Mouse (Mus musculus): ENCODE measurements around the gene Rhbdf2. TPM values are rescaled to one million over a fixed set of nuclear protein-coding genes. Genes with fewer than 3 reads are reported as not detected.

Rhbdf2 gene
- polyA plus RNA-seq, 1 experiment = 4.4 TPM

DNA sequence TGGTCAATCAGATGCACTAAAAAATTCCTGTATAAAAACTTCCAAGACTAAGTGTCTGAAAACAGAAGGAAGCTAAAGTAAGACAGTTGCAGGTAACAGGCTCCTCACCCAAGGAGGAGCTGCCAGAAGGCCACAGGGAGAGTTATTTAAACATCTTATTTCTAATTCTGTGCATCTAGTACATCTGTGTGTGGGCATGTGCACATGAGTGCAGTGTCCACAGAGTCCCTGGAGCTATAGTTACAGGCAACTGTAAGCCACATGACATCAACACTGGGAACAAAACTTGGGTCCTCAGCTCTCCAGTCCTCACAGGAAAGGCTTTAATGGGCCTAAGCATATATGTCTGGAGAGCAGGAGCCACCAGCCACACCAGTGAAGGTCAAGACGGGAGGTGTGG, 74.6 kb downstream of the Rhbdf2 start:
- peaks cover 12% of the 10 kb centered on the region for H3K4me1 ChIP-seq (ENCODE audit: control insufficient read depth, insufficient read depth, insufficient read length, low read length)
- H3K27ac ChIP-seq (replicated peaks; ENCODE audit: low read depth, low read length) = no peak overlapping the region
- H3K4me3 ChIP-seq (ENCODE audit: insufficient read depth, low read depth, low read length) = no peak overlapping the region

DNA sequence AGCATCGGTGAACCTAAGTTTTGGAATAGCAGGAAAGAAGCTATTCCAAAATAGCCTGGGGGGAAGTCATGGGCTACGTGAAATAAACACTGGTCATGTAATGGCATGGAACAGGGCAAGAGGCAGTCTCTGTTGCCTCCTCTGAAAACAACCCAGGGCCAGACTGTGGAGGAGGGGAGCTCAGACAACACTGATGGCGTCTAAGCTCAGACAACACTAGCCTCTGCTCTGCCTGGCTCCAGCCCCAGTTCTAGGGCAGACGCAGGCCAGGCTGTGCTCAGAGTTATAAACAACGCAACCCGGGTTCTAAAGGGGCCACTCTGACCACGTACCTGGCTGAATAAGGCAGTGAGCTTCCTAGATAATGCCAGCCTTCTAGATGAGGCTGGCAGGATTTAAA, 76.1 kb downstream of the Rhbdf2 start:
- Histone ChIP-seq H3K27ac (replicated peaks; ENCODE audit: low read depth, low read length) (no peak overlapping the region), H3K4me3 (ENCODE audit: insufficient read depth, low read depth, low read length) (no peak overlapping the region), H3K4me1 (ENCODE audit: control insufficient read depth, insufficient read depth, insufficient read length, low read length) (peaks cover 12% of the 10 kb centered on the region)

DNA sequence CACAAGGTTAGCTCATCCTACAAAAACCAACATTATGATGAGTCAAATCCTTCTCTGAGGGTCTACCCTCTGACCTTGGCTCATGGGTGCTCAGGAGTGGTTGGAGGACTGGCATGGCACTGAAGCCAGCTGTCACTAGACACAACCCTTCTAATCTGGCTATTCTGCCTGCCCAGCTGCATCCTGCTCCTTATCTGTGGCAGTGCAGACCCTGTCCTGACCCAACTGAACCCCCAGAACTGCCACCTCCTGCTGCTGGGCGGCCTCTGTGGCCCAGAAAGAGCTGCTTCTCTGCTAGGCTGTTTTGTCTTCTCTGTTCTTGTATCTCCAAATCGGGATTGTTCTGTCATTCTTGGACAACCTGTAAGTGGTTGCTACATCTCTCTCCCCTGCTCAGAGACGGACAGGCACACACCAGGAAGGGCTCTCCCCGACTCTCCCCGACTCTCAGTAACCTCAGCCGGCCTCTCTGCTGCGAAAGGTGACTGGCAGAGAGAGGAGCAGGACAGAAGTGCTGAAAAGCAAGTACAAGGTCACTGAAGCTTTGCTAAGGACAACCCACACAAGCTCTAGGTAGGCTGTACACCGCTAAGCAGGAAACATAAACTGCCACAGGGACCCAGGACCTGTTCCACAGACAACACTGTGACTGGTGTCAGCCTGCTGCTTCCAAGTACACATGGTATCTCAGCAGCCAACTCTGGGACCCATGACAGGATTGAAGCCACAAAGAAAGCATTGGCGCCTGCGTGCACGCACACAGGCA, 77.4 kb downstream of the Rhbdf2 start:
- H3K4me3 ChIP-seq (ENCODE audit: insufficient read depth, low read depth, low read length) = no peak overlapping the region
- no peak overlapping the region for H3K27ac ChIP-seq (replicated peaks; ENCODE audit: low read depth, low read length)
- H3K4me1 ChIP-seq (ENCODE audit: control insufficient read depth, insufficient read depth, insufficient read length, low read length) = peaks cover 12% of the 10 kb centered on the region

DNA sequence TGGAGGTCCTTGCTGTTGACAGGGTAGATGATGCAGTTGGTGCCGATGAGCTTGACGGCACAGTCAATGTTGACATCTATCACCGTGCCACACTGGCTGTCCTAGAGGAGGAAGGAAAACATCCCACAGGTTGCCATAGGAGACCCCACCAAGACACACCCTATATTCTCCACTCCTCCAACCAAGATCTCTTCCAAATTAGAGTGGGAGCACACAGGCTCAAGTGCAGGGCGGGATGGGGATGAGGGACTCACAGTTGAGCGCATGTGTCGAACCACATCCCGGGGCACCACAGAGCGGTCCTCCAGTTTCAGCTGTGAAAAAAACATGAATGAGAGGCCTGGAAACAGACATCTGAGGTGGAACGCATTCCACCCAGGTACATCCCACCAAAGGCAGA, 78.0 kb downstream of the Rhbdf2 start:
- Histone ChIP-seq H3K4me3 (ENCODE audit: insufficient read depth, low read depth, low read length) (no peak overlapping the region), H3K27ac (replicated peaks; ENCODE audit: low read depth, low read length) (no peak overlapping the region), H3K4me1 (ENCODE audit: control insufficient read depth, insufficient read depth, insufficient read length, low read length) (peaks cover 12% of the 10 kb centered on the region)

Other genes starting within 250 kb of the Rhbdf2 start
- gene Rnf157, start 214.0 kb downstream of the Rhbdf2 start, polyA plus RNA-seq (2012; ENCODE audit: insufficient read depth, insufficient read length, missing spikeins) = 0.67 TPM in 1 of 2 replicates, not detected in the other
- 29.8 and 38.4 TPM in 2 replicates for gene Ubald2, start 192.9 kb downstream of the Rhbdf2 start, polyA plus RNA-seq (2012; ENCODE audit: insufficient read depth, insufficient read length, missing spikeins)
- not detected in 2 replicates for gene Qrich2, start 160.8 kb downstream of the Rhbdf2 start, polyA plus RNA-seq (2012; ENCODE audit: insufficient read depth, insufficient read length, missing spikeins)
- 19.2 and 19.3 TPM in 2 replicates for gene Prpsap1, start 132.8 kb downstream of the Rhbdf2 start, polyA plus RNA-seq (2012; ENCODE audit: insufficient read depth, insufficient read length, missing spikeins)
- gene Sphk1, start 96.1 kb downstream of the Rhbdf2 start, polyA plus RNA-seq (2012; ENCODE audit: insufficient read depth, insufficient read length, missing spikeins) = not detected in 2 replicates
- 7.1 and 7.8 TPM in 2 replicates for gene Ube2o, start 45.6 kb downstream of the Rhbdf2 start, polyA plus RNA-seq (2012; ENCODE audit: insufficient read depth, insufficient read length, missing spikeins)
- not detected in 2 replicates for gene Aanat, start 40.6 kb downstream of the Rhbdf2 start, polyA plus RNA-seq (2012; ENCODE audit: insufficient read depth, insufficient read length, missing spikeins)
- 1.5 TPM in 1 of 2 replicates, not detected in the other for gene Prcd, start 26.5 kb upstream of the Rhbdf2 start, polyA plus RNA-seq (2012; ENCODE audit: insufficient read depth, insufficient read length, missing spikeins)
- 13.4 and 18.7 TPM in 2 replicates for gene Cygb, start 27.3 kb upstream of the Rhbdf2 start, polyA plus RNA-seq (2012; ENCODE audit: insufficient read depth, insufficient read length, missing spikeins)
- not detected in 2 replicates for gene St6galnac1, start 148.5 kb upstream of the Rhbdf2 start, polyA plus RNA-seq (2012; ENCODE audit: insufficient read depth, insufficient read length, missing spikeins)
- 6.6 and 6.9 TPM in 2 replicates for gene Mxra7, start 201.0 kb upstream of the Rhbdf2 start, polyA plus RNA-seq (2012; ENCODE audit: insufficient read depth, insufficient read length, missing spikeins)
- 70.4 and 80.7 TPM in 2 replicates for gene Mettl23, start 216.3 kb upstream of the Rhbdf2 start, polyA plus RNA-seq (2012; ENCODE audit: insufficient read depth, insufficient read length, missing spikeins)
- 20.9 and 33.7 TPM in 2 replicates for gene Jmjd6, start 216.4 kb upstream of the Rhbdf2 start, polyA plus RNA-seq (2012; ENCODE audit: insufficient read depth, insufficient read length, missing spikeins)
- gene Mfsd11, start 225.4 kb upstream of the Rhbdf2 start, polyA plus RNA-seq (2012; ENCODE audit: insufficient read depth, insufficient read length, missing spikeins) = 21.0 and 27.5 TPM in 2 replicates
- 98.3 and 130 TPM in 2 replicates for gene Srsf2, start 226.1 kb upstream of the Rhbdf2 start, polyA plus RNA-seq (2012; ENCODE audit: insufficient read depth, insufficient read length, missing spikeins)

All from brown adipose tissue, adult 24 weeks (tissue).